Mouse (Mus musculus) intestine, postnatal 0 days (tissue): ENCODE data around the gene Cyba. TPM values are rescaled to one million over a fixed set of nuclear protein-coding genes. Genes with fewer than 3 reads are reported as not detected.

Experiments used
- ATAC-seq: fragments of 200-750 bp; cut with Nextera tagmentation; 2 replicates; pipeline ENCODE4 v1.8.0; 2017; ENCODE audit warnings: mild to moderate bottlenecking, moderate TSS enrichment, moderate library complexity
- H3K27ac ChIP-seq: fragments of 300-500 bp; sonication (generic); 2 replicates; pipeline ENCODE4 v1.5.1; 2014; ENCODE audit warnings: mild to moderate bottlenecking, low read depth, low read length, moderate library complexity
- H3K27me3 ChIP-seq: fragments of 300-500 bp; sonication (generic); replicated peaks from 2 replicates; pipeline ENCODE4 v1.6.1; 2014; ENCODE audit warnings: low read length, mixed read lengths; ENCODE audit not compliant: control insufficient read depth, insufficient read depth
- H3K36me3 ChIP-seq: fragments of 300-500 bp; sonication (generic); 2 replicates; pipeline ENCODE4 v1.6.1; 2014; ENCODE audit warnings: mild to moderate bottlenecking, moderate library complexity; ENCODE audit not compliant: control insufficient read depth, insufficient read depth
- H3K4me1 ChIP-seq: fragments of 300-500 bp; sonication (generic); replicated peaks from 2 replicates; pipeline ENCODE4 v1.6.1; 2014; ENCODE audit warnings: antibody characterized with exemption, low read length, mixed read lengths; ENCODE audit not compliant: control insufficient read depth, insufficient read depth
- H3K4me2 ChIP-seq: fragments of 300-500 bp; sonication (generic); replicated peaks from 2 replicates; pipeline ENCODE4 v1.6.1; 2014; ENCODE audit warnings: low read depth, mild to moderate bottlenecking, moderate library complexity
- H3K4me3 ChIP-seq: fragments of 300-500 bp; sonication (generic); 2 replicates; pipeline ENCODE4 v1.5.1; 2014; ENCODE audit warnings: low read depth, low read length
- H3K9ac ChIP-seq: fragments of 300-500 bp; sonication (generic); 2 replicates; pipeline ENCODE4 v1.6.1; 2014; ENCODE audit warnings: mild to moderate bottlenecking, low read depth, low read length
- H3K9me3 ChIP-seq: fragments of 300-500 bp; sonication (generic); 2 replicates; pipeline ENCODE4 v1.6.1; 2016; ENCODE audit warnings: mixed run types; ENCODE audit not compliant: control insufficient read depth
- CTCF ChIP-seq: sonication (generic); IDR thresholded peaks from 2 replicates; pipeline ENCODE4 v1.5.1; 2016; ENCODE audit warnings: low read depth, mild to moderate bottlenecking, control low read depth, antibody characterized with exemption, moderate library complexity
- WGBS: fragments of 180-500 bp; shearing (Covaris S2); extraction: QIAGEN DNeasy Blood & Tissue Kit; methylation state at CpG from one replicate; pipeline ENCODE4 v1.1.7; 2014; 5-methylcytosine and 5-hydroxymethylcytosine counted together
- polyA plus RNA-seq: library from polyadenylated mRNA; unstranded; fragments of >200 nt; fragmentation: Nextera tagmentation; extraction: Ambion mirVana; gene quantifications from 2 replicates; pipeline ENCODE4 v1.2.1, GENCODE M21; 2015

Gene Cyba
- polyA plus RNA-seq, 1 experiment from 2014 or later: 312 TPM

- Histone ChIP-seq H3K4me1 (peaks cover 3% of the 10 kb centered on the region; the same call in 1 of the 2 replicates), H3K27me3 (no peaks in the 10 kb centered on the region), H3K4me2 (peak within 1 kb of the TSS; percentile 99), H3K36me3 (peaks cover 14% of the 10 kb centered on the region), H3K4me3 (peak within 1 kb of the TSS; percentile 58), H3K27ac (peak within 1 kb of the TSS; percentile 93), H3K9ac (peak within 1 kb of the TSS; percentile 64), H3K9me3 (no peaks in the 10 kb centered on the region)
- WGBS: under 1% methylated on average over 47 of the region's 47 CpGs
- peak; percentile 97 for ATAC-seq
- TF ChIP-seq CTCF: peak; percentile 69
Measured at GRCm38 (mm10) chr8:122443262-122444006, 10.7 kb upstream of the Cyba start, which contains the start of gene Mvd. TSS of gene Mvd (minus strand) at chr8:122443422.

DNA sequence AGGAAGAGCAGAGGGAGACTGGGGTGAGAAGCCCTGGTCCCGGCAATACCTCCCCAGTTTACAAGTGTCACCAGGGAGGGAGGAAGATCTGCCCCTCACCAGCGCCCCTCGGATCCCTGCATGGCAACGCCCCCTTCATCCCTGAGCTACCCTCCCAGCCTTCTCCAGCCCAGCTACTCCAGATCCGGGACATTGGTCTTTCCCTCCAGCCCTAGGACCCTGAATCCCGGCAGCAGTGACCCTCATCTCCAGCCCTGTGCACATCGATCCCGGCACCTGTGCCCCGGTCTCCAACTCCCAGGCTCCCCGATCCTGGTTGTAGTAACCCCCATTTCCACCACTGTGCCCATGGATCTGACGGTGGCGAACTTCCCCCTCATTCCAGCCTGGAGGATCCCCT is 10.1 kb upstream of the Cyba start:
- H3K36me3 ChIP-seq: peaks cover 17% of the 10 kb centered on the region
- peak overlapping the region; percentile 47 for H3K27ac ChIP-seq
- H3K9ac ChIP-seq: peak overlapping the region; percentile 54
- peaks cover 3% of the 10 kb centered on the region; the same call in 1 of the 2 replicates for H3K4me1 ChIP-seq
- no peaks in the 10 kb centered on the region for H3K9me3 ChIP-seq
- under 1% methylated on average over 12 of the region's 12 CpGs for WGBS
- no peak; the same call in 1 of the 2 replicates for ATAC-seq
- peak overlapping the region; percentile 58 for H3K4me3 ChIP-seq
- no peaks in the 10 kb centered on the region for H3K27me3 ChIP-seq
- H3K4me2 ChIP-seq: peak overlapping the region; percentile 99
- no peak for TF ChIP-seq CTCF

- Histone ChIP-seq H3K4me3 (peak overlapping the region; percentile 58), H3K9ac (peak overlapping the region; percentile 54), H3K27ac (no peak overlapping the region; the same call in 1 of the 2 replicates), H3K36me3 (peaks cover 19% of the 10 kb centered on the region), H3K4me2 (peak overlapping the region; percentile 99), H3K9me3 (no peaks in the 10 kb centered on the region), H3K4me1 (peaks cover 3% of the 10 kb centered on the region; the same call in 1 of the 2 replicates), H3K27me3 (no peaks in the 10 kb centered on the region)
- ATAC-seq: no peak
- 17% methylated on average over 7 of the region's 7 CpGs for WGBS
- no peak for TF ChIP-seq CTCF
Measured at GRCm38 (mm10) chr8:122442356-122442755, 9.6 kb upstream of the Cyba start.

DNA sequence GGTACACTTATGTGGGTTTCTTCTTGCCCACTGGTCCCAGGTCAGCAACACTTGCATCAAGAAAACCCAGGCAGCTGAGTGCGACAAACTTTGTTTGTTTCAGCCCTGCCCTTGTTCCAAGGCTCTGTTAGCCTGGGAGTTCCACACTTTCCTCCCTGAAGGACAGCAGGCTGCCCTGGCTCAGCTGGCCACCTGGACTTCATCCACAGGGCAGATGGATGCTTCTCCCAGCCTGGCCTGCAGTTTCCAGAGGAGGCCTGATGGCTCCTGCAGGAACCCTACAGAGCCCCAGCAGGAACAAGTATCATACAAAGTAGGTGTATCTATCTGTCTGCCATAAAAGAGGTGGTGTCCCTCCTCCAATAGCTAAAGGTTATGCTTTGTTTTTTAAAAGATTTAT is 8.6 kb upstream of the Cyba start:
- Histone ChIP-seq H3K27ac (no peak overlapping the region), H3K9ac (no peak overlapping the region), H3K4me3 (no peak overlapping the region), H3K27me3 (no peaks in the 10 kb centered on the region), H3K9me3 (no peaks in the 10 kb centered on the region), H3K4me1 (peaks cover 3% of the 10 kb centered on the region; the same call in 1 of the 2 replicates), H3K4me2 (no peak overlapping the region), H3K36me3 (peaks cover 28% of the 10 kb centered on the region)
- TF ChIP-seq CTCF: no peak
- 84% methylated on average over 1 of the region's 1 CpGs for WGBS
- ATAC-seq: no peak

DNA sequence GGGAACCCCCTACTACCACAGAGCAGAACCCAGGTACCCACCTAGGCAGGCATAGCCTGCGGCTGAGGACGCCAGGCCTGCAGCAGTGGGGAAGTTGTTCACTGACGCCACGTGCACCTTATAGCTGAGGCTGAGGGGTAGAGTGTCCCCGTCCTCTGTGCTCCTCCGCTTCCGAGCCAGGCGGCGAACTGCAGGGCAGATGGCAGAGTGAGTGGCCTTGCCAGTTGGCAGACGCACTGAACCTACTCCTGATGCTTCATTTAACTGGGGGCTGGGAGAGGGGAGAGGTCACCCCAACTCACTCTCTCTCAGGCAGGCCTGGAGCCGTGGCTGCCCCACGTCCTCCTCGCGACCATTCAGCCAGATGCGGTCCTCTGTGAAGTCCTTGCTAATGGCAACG is 6.6 kb upstream of the Cyba start:
- H3K36me3 ChIP-seq: peaks cover 34% of the 10 kb centered on the region
- no peak overlapping the region for H3K4me2 ChIP-seq
- no peak overlapping the region for H3K4me3 ChIP-seq
- H3K9ac ChIP-seq: no peak overlapping the region
- H3K4me1 ChIP-seq: no peaks in the 10 kb centered on the region
- TF ChIP-seq CTCF: no peak
- ATAC-seq: no peak
- WGBS: 95% methylated on average over 16 of the region's 16 CpGs
- no peaks in the 10 kb centered on the region for H3K9me3 ChIP-seq
- no peak overlapping the region for H3K27ac ChIP-seq
- no peaks in the 10 kb centered on the region for H3K27me3 ChIP-seq

DNA sequence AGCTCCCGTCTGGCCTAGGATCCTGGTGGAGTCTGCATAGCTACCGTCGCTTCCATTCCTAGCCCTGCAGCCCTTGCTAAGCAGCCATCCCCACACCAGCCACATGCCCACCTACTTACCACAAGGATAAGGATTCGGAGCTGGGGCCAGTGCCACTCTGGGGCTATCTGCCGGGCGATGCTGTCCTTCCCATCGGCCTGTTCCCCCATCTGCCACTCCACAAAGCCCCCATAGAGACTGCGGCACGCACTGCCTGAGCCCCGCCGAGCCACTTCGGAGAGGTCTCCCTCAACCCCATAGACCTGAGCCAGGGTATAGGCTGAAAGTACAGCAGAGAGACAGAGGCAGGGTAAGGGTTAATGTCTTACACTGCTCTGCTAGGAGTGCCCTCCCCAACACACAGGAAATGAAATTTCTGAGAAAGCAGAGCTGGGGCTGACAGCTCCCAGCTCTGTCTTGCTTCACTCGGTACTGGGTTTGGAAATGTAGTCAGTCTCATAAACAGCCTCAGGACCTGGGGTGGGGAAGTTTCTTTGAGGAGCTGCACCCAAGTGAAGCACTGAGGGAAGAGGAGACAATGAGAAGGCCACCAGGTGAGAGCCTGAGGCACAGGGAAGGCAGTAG is 5.1 kb upstream of the Cyba start:
- no peak for TF ChIP-seq CTCF
- no peaks in the 10 kb centered on the region for H3K9me3 ChIP-seq
- H3K4me3 ChIP-seq: no peak overlapping the region
- peak overlapping the region; percentile 23; the same call in 1 of the 2 replicates for H3K9ac ChIP-seq
- H3K27me3 ChIP-seq: no peaks in the 10 kb centered on the region
- no peak overlapping the region for H3K4me2 ChIP-seq
- no peak for ATAC-seq
- H3K36me3 ChIP-seq: peaks cover 34% of the 10 kb centered on the region
- WGBS: 84% methylated on average over 13 of the region's 13 CpGs
- H3K27ac ChIP-seq: no peak overlapping the region
- H3K4me1 ChIP-seq: no peaks in the 10 kb centered on the region; the same call in 1 of the 2 replicates
